Mouse (Mus musculus) subcutaneous adipose tissue, adult 2 months (tissue): ENCODE results near the gene Fam122b. TPM values are rescaled to one million over a fixed set of nuclear protein-coding genes. Genes with fewer than 3 reads are reported as not detected.

Experiments
- polyA plus RNA-seq: library from polyadenylated mRNA; depleted of rRNA; stranded (reverse); fragments of >200 nt; gene quantifications from 2 replicates; pipeline ENCODE4 v1.2.3, GENCODE M21; 2012; ENCODE audit warnings: low replicate concordance; rRNA removed

Fam122b gene
- polyA plus RNA-seq = 2.0 and 2.2 TPM in 2 replicates

DNA sequence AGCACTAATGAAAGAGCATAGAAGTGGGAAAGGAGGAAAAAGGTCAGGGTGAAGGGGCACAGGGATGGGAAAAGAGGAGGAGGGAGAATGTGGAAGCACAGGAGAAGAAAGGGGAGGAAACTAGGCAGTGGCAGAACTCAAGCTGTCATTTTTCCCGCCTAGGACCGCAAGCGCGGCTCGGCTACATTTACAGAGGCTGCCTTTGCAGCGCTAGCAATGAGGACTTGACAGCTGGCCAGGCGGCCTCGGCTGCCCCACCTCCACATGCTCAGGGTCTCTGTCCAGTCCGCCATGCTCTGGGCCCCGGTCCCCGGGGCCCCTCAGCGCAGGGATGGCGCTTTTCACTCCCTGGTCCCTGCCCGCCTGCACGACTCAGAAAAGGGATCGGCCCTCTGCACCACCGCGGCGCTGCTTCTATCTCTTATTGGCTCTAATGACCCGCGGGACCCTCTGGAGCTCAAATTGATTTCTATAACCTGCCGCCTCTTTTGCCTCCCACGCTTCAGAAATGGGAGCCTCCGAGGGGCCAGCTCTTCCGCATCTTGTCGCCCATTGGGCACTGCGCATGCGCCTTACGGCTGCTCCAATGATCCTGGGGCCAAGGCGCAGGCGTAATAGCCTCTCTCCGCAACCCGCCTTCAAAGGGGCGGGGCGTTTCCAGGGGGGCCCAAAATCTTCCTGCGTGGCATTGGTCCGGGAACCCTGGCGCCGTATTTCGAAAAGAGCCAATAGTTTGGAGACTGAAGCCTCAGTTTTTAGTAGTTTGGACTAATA is at the start of gene Fam122b:
Gene Fam122b, minus strand, starts transcription at position 517 of the 774 bp plus-strand sequence.

GRCm38 (mm10) chrX:53273124-53273523 is 3.5 kb upstream of the Fam122b start, which contains the start of gene Fam122c:
TSS of gene Fam122c (plus strand) at chrX:53273424.

DNA sequence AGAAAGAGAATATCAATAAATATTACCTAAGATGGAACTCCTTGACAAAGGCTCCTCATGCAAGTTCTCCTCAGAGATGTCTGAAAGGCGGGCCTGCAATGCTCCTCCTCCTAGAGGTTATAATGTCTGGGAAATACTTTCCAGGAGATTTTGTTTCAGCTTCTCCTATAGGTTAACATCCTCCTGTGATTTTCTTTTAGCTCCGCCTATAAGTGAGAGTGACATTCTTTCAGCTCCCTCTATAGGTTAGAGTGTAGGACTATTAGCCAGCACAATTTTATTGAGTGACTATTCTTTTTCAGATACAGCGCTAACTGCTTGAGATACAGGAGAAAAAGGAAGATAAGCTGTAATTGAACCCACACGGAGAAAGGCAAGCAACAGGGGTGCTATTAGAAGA is 29.6 kb downstream of the Fam122b start, which contains the start of gene Plac1:
Gene Plac1, minus strand, starts transcription at position 101 of the 400 bp plus-strand sequence.

Other genes with a start within 250 kb of the Fam122b start
- gene Plac1, start 29.7 kb downstream of the Fam122b start, polyA plus RNA-seq = 0.19 and 0.27 TPM in 2 replicates
- not detected in 2 replicates for gene Fam122c, start 3.6 kb upstream of the Fam122b start, polyA plus RNA-seq
- gene Mospd1, start 100.7 kb upstream of the Fam122b start, polyA plus RNA-seq = 5.5 and 8.3 TPM in 2 replicates
- not detected in 2 replicates for gene Etd, start 165.1 kb upstream of the Fam122b start, polyA plus RNA-seq